Mouse (Mus musculus) liver, embryonic 11.5 days (tissue): Measurements from ENCODE around the gene Id2. TPM values are rescaled to one million over a fixed set of nuclear protein-coding genes. Genes with fewer than 3 reads are reported as not detected.

Experiments used
- ATAC-seq: fragments of 200-750 bp; cut with Nextera tagmentation; replicated peaks from 2 replicates; pipeline ENCODE4 v1.8.0; 2017; ENCODE audit warnings: moderate number of reproducible peaks, mild to moderate bottlenecking, moderate TSS enrichment, moderate library complexity; ENCODE audit not compliant: low FRiP score
- DNase-seq: peaks from one replicate; pipeline ENCODE4 v3.0.0-alpha.2; 2017; ENCODE audit warnings: low spot score
- H3K27ac ChIP-seq: fragments of 300-500 bp; sonication (generic); 2 replicates; pipeline ENCODE4 v1.5.1; 2014; ENCODE audit warnings: mild to moderate bottlenecking, low read depth, low read length, control low read depth
- H3K27me3 ChIP-seq: fragments of 300-500 bp; sonication (generic); replicated peaks from 2 replicates; pipeline ENCODE4 v1.6.1; 2014; ENCODE audit warnings: low read length, mixed read lengths; ENCODE audit not compliant: control insufficient read depth, insufficient read depth
- H3K36me3 ChIP-seq: fragments of 300-500 bp; sonication (generic); 2 replicates; pipeline ENCODE4 v1.6.1; 2014; ENCODE audit warnings: mild to moderate bottlenecking, low read length, moderate library complexity, mixed read lengths; ENCODE audit not compliant: control insufficient read depth, insufficient read depth
- H3K4me1 ChIP-seq: fragments of 300-500 bp; sonication (generic); replicated peaks from 2 replicates; pipeline ENCODE4 v1.6.1; 2014; ENCODE audit warnings: low read length, mixed read lengths; ENCODE audit not compliant: control insufficient read depth, insufficient read depth
- H3K4me2 ChIP-seq: fragments of 300-500 bp; sonication (generic); 2 replicates; pipeline ENCODE4 v1.6.1; 2014; ENCODE audit warnings: mild to moderate bottlenecking, control low read depth, moderate library complexity
- H3K4me3 ChIP-seq: fragments of 300-500 bp; sonication (generic); 2 replicates; pipeline ENCODE4 v1.5.1; 2014; ENCODE audit warnings: low read depth, low read length, control low read depth
- H3K9ac ChIP-seq: fragments of 300-500 bp; sonication (generic); 2 replicates; pipeline ENCODE4 v1.6.1; 2014; ENCODE audit warnings: low read depth, low read length, control low read depth
- H3K9me3 ChIP-seq: fragments of 300-500 bp; sonication (generic); 2 replicates; pipeline ENCODE4 v1.6.1; 2016; ENCODE audit warnings: low read length, inconsistent platforms, mixed read lengths; ENCODE audit not compliant: control insufficient read depth
- WGBS: fragments of 180-500 bp; shearing (Covaris S2); extraction: QIAGEN DNeasy Blood & Tissue Kit; methylation state at CpG from one replicate; pipeline ENCODE4 v1.1.7; 2014; 5-methylcytosine and 5-hydroxymethylcytosine counted together
- polyA plus RNA-seq: library from polyadenylated mRNA; unstranded; fragments of >200 nt; fragmentation: Nextera tagmentation; extraction: Ambion mirVana; gene quantifications from 2 replicates; pipeline ENCODE4 v1.2.1, GENCODE M21; 2014

Gene Id2
- polyA plus RNA-seq, 1 experiment from 2014 or later, result 228 TPM

GRCm38 (mm10) chr12:25049253-25049652 is 47.7 kb downstream of the Id2 start:
- H3K9ac ChIP-seq, result no peak overlapping the region
- no peak overlapping the region for H3K4me2 ChIP-seq
- no peak overlapping the region for H3K4me3 ChIP-seq
- ATAC-seq (no peak), DNase-seq (no peak)
- no peaks in the 10 kb centered on the region for H3K27me3 ChIP-seq
- WGBS, result 76% methylated on average over 5 of the region's 5 CpGs
- H3K9me3 ChIP-seq, result no peaks in the 10 kb centered on the region
- no peaks in the 10 kb centered on the region for H3K4me1 ChIP-seq
- H3K27ac ChIP-seq, result no peak overlapping the region
- H3K36me3 ChIP-seq, result peaks cover 15% of the 10 kb centered on the region

- H3K4me1 ChIP-seq, result no peaks in the 10 kb centered on the region
Measured at GRCm38 (mm10) chr12:25044579-25044978, 52.4 kb downstream of the Id2 start.

GRCm38 (mm10) chr12:25044056-25044455 is 52.9 kb downstream of the Id2 start:
- 91% methylated on average over 2 of the region's 2 CpGs for WGBS
- Histone ChIP-seq H3K27me3 (no peaks in the 10 kb centered on the region), H3K27ac (no peak overlapping the region), H3K9me3 (no peaks in the 10 kb centered on the region), H3K4me2 (no peak overlapping the region), H3K9ac (no peak overlapping the region), H3K36me3 (0 out of 2 replicates have a peak, but pooled peaks cover 2% of the 10 kb centered on the region), H3K4me3 (no peak overlapping the region), H3K4me1 (no peaks in the 10 kb centered on the region)
- ATAC-seq (no peak), DNase-seq (no peak)

More at GRCm38 (mm10) chr12:25044579-25044978, 52.4 kb downstream of the Id2 start:
- Histone ChIP-seq H3K4me2 (no peak overlapping the region), H3K36me3 (0 out of 2 replicates have a peak, but pooled peaks cover 2% of the 10 kb centered on the region), H3K9me3 (no peaks in the 10 kb centered on the region), H3K27me3 (no peaks in the 10 kb centered on the region), H3K9ac (no peak overlapping the region), H3K27ac (no peak overlapping the region), H3K4me3 (no peak overlapping the region)
- WGBS, result 84% methylated on average over 4 of the region's 4 CpGs
- no peak for ATAC-seq
- DNase-seq, result no peak

Other genes with a start within 250 kb of the Id2 start
- gene Kidins220, start 122.2 kb downstream of the Id2 start, polyA plus RNA-seq, result 22.8 and 23.7 TPM in 2 replicates